26 mouse cellular contexts compared by ENCODE assay signal in the genomic region with DNA sequence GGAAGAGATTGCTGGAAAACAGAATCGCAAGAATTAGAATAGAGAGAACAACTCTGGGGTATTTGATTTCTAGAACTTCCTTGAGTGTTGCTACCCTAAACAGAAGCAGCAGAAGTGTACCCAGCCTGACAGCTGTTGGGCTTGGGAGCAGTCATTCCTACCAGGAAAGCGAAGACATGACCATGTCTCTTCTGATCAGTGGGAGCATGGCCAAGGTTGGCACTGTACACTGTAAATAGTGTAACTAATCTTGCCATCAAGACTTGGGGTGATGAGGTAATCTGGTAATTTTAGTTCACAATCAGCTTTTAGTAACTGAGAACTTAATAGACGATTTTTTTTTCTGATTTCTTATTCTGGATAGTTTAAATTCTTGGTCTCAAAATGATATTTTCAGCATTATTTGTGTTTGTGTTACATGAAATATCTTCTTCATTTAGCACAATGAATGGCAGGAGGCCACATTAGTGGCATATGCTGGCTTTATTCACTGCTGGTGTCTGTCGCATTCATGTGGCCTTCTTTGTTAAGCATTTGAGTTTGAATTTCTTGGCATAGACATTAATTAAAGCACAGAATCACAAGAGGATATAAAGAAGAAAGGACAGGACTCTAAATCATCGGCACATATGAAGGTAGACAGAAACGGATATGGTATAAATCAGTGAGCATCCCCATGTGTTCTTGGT.
DNase-seq lines count a peak whose midpoint lies in the region; ATAC-seq lines count a peak whose summit lies in the region.
"Had no signal": no experiment of that assay in that cellular context is flagged by ENCODE, and none has a peak within 500 bp of the region (broad histone marks: within the 10 kb centered on the region; RNA-seq: fewer than 3 reads in every experiment).

No protein-coding gene starts in this region.

- H3K4me3 ChIP-seq in hindbrain, embryonic 16.5 days (ENCODE audit: low read length): no peak overlapping the region
- H3K4me3 ChIP-seq in hindbrain, embryonic 14.5 days (replicated peaks; ENCODE audit: low read length): no peak overlapping the region
- H3K4me3 ChIP-seq: embryonic facial prominence, embryonic 15.5 days; gastrocnemius, adult 2 months; heart, embryonic 10.5 days; kidney, embryonic 15.5 days; limb, embryonic 10.5 days; liver, embryonic 15.5 days; lung, embryonic 15.5 days; myocyte; neural tube, embryonic 13.5 days; stomach, embryonic 15.5 days had no signal

- peak; percentile 71; the same call in 1 of the 2 replicates for ATAC-seq in hindbrain, embryonic 16.5 days
- no peak for ATAC-seq in hindbrain, embryonic 14.5 days (ENCODE audit: low FRiP score)
- ATAC-seq: activated CD4-positive, CD25-positive, alpha-beta regulatory T cell, adult 4 months; intestine, postnatal 0 days had no signal

- no peak overlapping the region for H3K9ac ChIP-seq in hindbrain, embryonic 16.5 days (ENCODE audit: low read depth, low read length)
- H3K9ac ChIP-seq in hindbrain, embryonic 14.5 days: no peak overlapping the region
- H3K9ac ChIP-seq: embryonic facial prominence, embryonic 15.5 days; kidney, embryonic 15.5 days; liver, embryonic 15.5 days; lung, embryonic 15.5 days; neural tube, embryonic 13.5 days; stomach, embryonic 15.5 days had no signal

- 71% methylated on average over 6 of the region's 6 CpGs for WGBS in hindbrain, embryonic 16.5 days
- 76% methylated on average over 6 of the region's 6 CpGs for WGBS in hindbrain, embryonic 14.5 days

- no peaks in the 10 kb centered on the region for H3K9me3 ChIP-seq in hindbrain, embryonic 16.5 days (ENCODE audit: control insufficient read depth, low read length)
- no peaks in the 10 kb centered on the region for H3K9me3 ChIP-seq in hindbrain, embryonic 14.5 days (ENCODE audit: control insufficient read depth, low read length)
- H3K9me3 ChIP-seq: embryonic facial prominence, embryonic 15.5 days; heart, embryonic 10.5 days; kidney, embryonic 15.5 days; limb, embryonic 10.5 days; liver, embryonic 15.5 days; lung, embryonic 15.5 days; neural tube, embryonic 13.5 days; stomach, embryonic 15.5 days had no signal

- no peak for DNase-seq in hindbrain, embryonic 14.5 days (ENCODE audit: low spot score)
- peak; percentile 77 for DNase-seq in brain, adult 2 months (ENCODE audit: low read depth, low spot score)
- peak; percentile 37 for DNase-seq in cerebellum, adult 11 months
- peak; percentile 77 to 84 for DNase-seq in cerebellum, postnatal 10 days
- no peak for DNase-seq in thymus, postnatal 0 days (ENCODE audit: low spot score)
- no peak for DNase-seq in adrenal gland, adult 18-20 months (ENCODE audit: low spot score in 2 of 2)
- DNase-seq: adrenal gland, postnatal 14 days; gastrocnemius, adult 2 months; heart, postnatal 4 days; kidney, postnatal 4 days; liver; lung, postnatal 36 days; midbrain, embryonic 14.5 days; thymus, postnatal 36 days had no signal

- no peaks in the 10 kb centered on the region for H3K4me1 ChIP-seq in hindbrain, embryonic 16.5 days (ENCODE audit: control insufficient read depth, insufficient read depth, low read depth, low read length)
- H3K4me1 ChIP-seq in hindbrain, embryonic 14.5 days (replicated peaks; ENCODE audit: control insufficient read depth, insufficient read depth, low read length): no peaks in the 10 kb centered on the region
- H3K4me1 ChIP-seq: embryonic facial prominence, embryonic 15.5 days; heart, embryonic 10.5 days; kidney, embryonic 15.5 days; limb, embryonic 10.5 days; liver, embryonic 15.5 days; lung, embryonic 15.5 days; stomach, embryonic 15.5 days had no signal

- no peaks in the 10 kb centered on the region for H3K36me3 ChIP-seq in hindbrain, embryonic 16.5 days (ENCODE audit: control insufficient read depth, insufficient read depth, low read length)
- no peaks in the 10 kb centered on the region for H3K36me3 ChIP-seq in hindbrain, embryonic 14.5 days (replicated peaks; ENCODE audit: control insufficient read depth, insufficient read depth)
- H3K36me3 ChIP-seq: embryonic facial prominence, embryonic 15.5 days; kidney, embryonic 15.5 days; limb, embryonic 10.5 days; liver, embryonic 15.5 days; lung, embryonic 15.5 days; neural tube, embryonic 13.5 days; stomach, embryonic 15.5 days had no signal

- H3K27me3 ChIP-seq in hindbrain, embryonic 16.5 days (replicated peaks; ENCODE audit: control insufficient read depth, insufficient read depth, low read length): no peaks in the 10 kb centered on the region
- no peaks in the 10 kb centered on the region for H3K27me3 ChIP-seq in hindbrain, embryonic 14.5 days (ENCODE audit: control insufficient read depth, insufficient read depth, low read length)
- H3K27me3 ChIP-seq: embryonic facial prominence, embryonic 15.5 days; kidney, embryonic 15.5 days; liver, embryonic 15.5 days; lung, embryonic 15.5 days; neural tube, embryonic 13.5 days; stomach, embryonic 15.5 days had no signal

- H3K4me2 ChIP-seq in hindbrain, embryonic 16.5 days (ENCODE audit: low read length): no peak overlapping the region
- no peak overlapping the region for H3K4me2 ChIP-seq in hindbrain, embryonic 14.5 days (replicated peaks)
- H3K4me2 ChIP-seq: embryonic facial prominence, embryonic 15.5 days; kidney, embryonic 15.5 days; liver, embryonic 15.5 days; lung, embryonic 15.5 days; neural tube, embryonic 13.5 days; stomach, embryonic 15.5 days had no signal

- no peak overlapping the region for H3K27ac ChIP-seq in hindbrain, embryonic 16.5 days (ENCODE audit: low read depth, low read length)
- H3K27ac ChIP-seq in hindbrain, embryonic 14.5 days: no peak overlapping the region
- H3K27ac ChIP-seq: embryonic facial prominence, embryonic 15.5 days; gastrocnemius, adult 2 months; heart, embryonic 10.5 days; kidney, embryonic 15.5 days; limb, embryonic 10.5 days; liver, embryonic 15.5 days; lung, embryonic 15.5 days; neural tube, embryonic 13.5 days; stomach, embryonic 15.5 days had no signal

Comparison
In these comparisons a context has a peak if more than half of its experiments do, and no peak if none do; other contexts are left out.
1. DNase-seq: peak in brain, adult 2 months (single experiment), cerebellum, adult 11 months (single experiment) and cerebellum, postnatal 10 days (2 of 2); none in hindbrain, embryonic 14.5 days (single experiment), thymus, postnatal 0 days (single experiment) and adrenal gland, adult 18-20 months (0 of 2).